Mouse (Mus musculus) G1E (cell line): ENCODE measurements at regions not wholly inside any gene's neighbourhood (a gene's known extent, or its start where the extent isn't known, plus 50 kb on each side); places are given as distances from the start of the nearest gene placed in this dataset.

Experiments used
- CTCF ChIP-seq: IDR thresholded peaks from 2 replicates; pipeline ENCODE4 v1.5.1; 2012; ENCODE audit warnings: low read depth, low read length, inconsistent platforms, mixed read lengths
- TAL1 ChIP-seq: conservative IDR thresholded peaks from 2 replicates; pipeline ENCODE4 v1.6.1; 2012; ENCODE audit warnings: low read depth, low read length, inconsistent platforms, mixed read lengths

- TF ChIP-seq CTCF (no peak), TAL1 (no peak)
These were observed 131.3 kb upstream of the Fmo9 start for GRCm38 (mm10) chr1:166812920-166813439.
